Mouse (Mus musculus) hindbrain, embryonic 11.5 days (tissue): Measurements from ENCODE around the gene Panx3. TPM values are rescaled to one million over a fixed set of nuclear protein-coding genes. Genes with fewer than 3 reads are reported as not detected.

ENCODE experiments used
- ATAC-seq: fragments of 200-750 bp; cut with Nextera tagmentation; 2 replicates; pipeline ENCODE4 v1.8.0; 2017; ENCODE audit warnings: mild to moderate bottlenecking, moderate TSS enrichment, moderate library complexity; ENCODE audit not compliant: low FRiP score
- DNase-seq: peaks from one replicate; pipeline ENCODE4 v3.0.0-alpha.2; 2015; ENCODE audit warnings: low spot score
- H3K27ac ChIP-seq: fragments of 300-500 bp; sonication (generic); 2 replicates; pipeline ENCODE4 v1.5.1; 2014; ENCODE audit warnings: mild to moderate bottlenecking, low read depth, low read length
- H3K27me3 ChIP-seq: fragments of 300-500 bp; sonication (generic); 2 replicates; pipeline ENCODE4 v1.6.1; 2014; ENCODE audit warnings: mild to moderate bottlenecking, low read length, moderate library complexity, mixed read lengths; ENCODE audit not compliant: control insufficient read depth, insufficient read depth
- H3K36me3 ChIP-seq: fragments of 300-500 bp; sonication (generic); 2 replicates; pipeline ENCODE4 v1.6.1; 2014; ENCODE audit warnings: mild to moderate bottlenecking, low read length, moderate library complexity, mixed read lengths; ENCODE audit not compliant: control insufficient read depth, insufficient read depth
- H3K4me1 ChIP-seq: fragments of 300-500 bp; sonication (generic); replicated peaks from 2 replicates; pipeline ENCODE4 v1.6.1; 2014; ENCODE audit warnings: low read length, mixed read lengths; ENCODE audit not compliant: control insufficient read depth, insufficient read depth
- H3K4me2 ChIP-seq: fragments of 300-500 bp; sonication (generic); replicated peaks from 2 replicates; pipeline ENCODE4 v1.6.1; 2014; ENCODE audit warnings: mild to moderate bottlenecking, low read depth, low read length
- H3K4me3 ChIP-seq: fragments of 300-500 bp; sonication (generic); 2 replicates; pipeline ENCODE4 v1.5.1; 2014; ENCODE audit warnings: low read depth, low read length
- H3K9ac ChIP-seq: fragments of 300-500 bp; sonication (generic); 2 replicates; pipeline ENCODE4 v1.6.1; 2014; ENCODE audit warnings: low read depth, low read length
- H3K9me3 ChIP-seq: fragments of 300-500 bp; sonication (generic); 2 replicates; pipeline ENCODE4 v1.6.1; 2016; ENCODE audit warnings: low read length; ENCODE audit not compliant: control insufficient read depth
- WGBS: fragments of 180-500 bp; shearing (Covaris S2); extraction: QIAGEN DNeasy Blood & Tissue Kit; methylation state at CpG from one replicate; pipeline ENCODE4 v1.1.7; 2014; 5-methylcytosine and 5-hydroxymethylcytosine counted together
- polyA plus RNA-seq: library from polyadenylated mRNA; unstranded; fragments of >200 nt; fragmentation: Nextera tagmentation; extraction: Ambion mirVana; gene quantifications from 2 replicates; pipeline ENCODE4 v1.2.1, GENCODE M21; 2014

Gene Panx3
- polyA plus RNA-seq, 1 experiment from 2014 or later: 0.28 TPM

- Histone ChIP-seq H3K4me2 (no peak overlapping the region), H3K9me3 (no peaks in the 10 kb centered on the region), H3K27ac (no peak overlapping the region), H3K9ac (no peak overlapping the region), H3K4me1 (no peaks in the 10 kb centered on the region), H3K4me3 (no peak overlapping the region), H3K36me3 (no peaks in the 10 kb centered on the region), H3K27me3 (no peaks in the 10 kb centered on the region)
- DNase-seq (no peak), ATAC-seq (no peak)
- 84% methylated on average over 7 of the region's 7 CpGs for WGBS
These were observed 3.0 kb downstream of the Panx3 start for GRCm38 (mm10) chr9:37666045-37666444.

GRCm38 (mm10) chr9:37664604-37665003 is 4.4 kb downstream of the Panx3 start:
- 86% methylated on average over 2 of the region's 2 CpGs for WGBS
- no peak overlapping the region for H3K27ac ChIP-seq

GRCm38 (mm10) chr9:37663210-37663609 is 5.8 kb downstream of the Panx3 start:
- H3K4me2 ChIP-seq: no peak overlapping the region
- H3K9ac ChIP-seq: no peak overlapping the region
- no peaks in the 10 kb centered on the region for H3K27me3 ChIP-seq
- no peaks in the 10 kb centered on the region for H3K9me3 ChIP-seq
- no peaks in the 10 kb centered on the region for H3K36me3 ChIP-seq
- H3K27ac ChIP-seq: no peak overlapping the region
- no peak overlapping the region for H3K4me3 ChIP-seq
- DNase-seq (no peak), ATAC-seq (no peak)
- H3K4me1 ChIP-seq: no peaks in the 10 kb centered on the region
- 83% methylated on average over 1 of the region's 1 CpGs for WGBS

More at GRCm38 (mm10) chr9:37664604-37665003, 4.4 kb downstream of the Panx3 start:
- Histone ChIP-seq H3K9ac (no peak overlapping the region), H3K4me3 (no peak overlapping the region), H3K4me2 (no peak overlapping the region), H3K27me3 (no peaks in the 10 kb centered on the region), H3K9me3 (no peaks in the 10 kb centered on the region), H3K4me1 (no peaks in the 10 kb centered on the region), H3K36me3 (no peaks in the 10 kb centered on the region)
- no peak for DNase-seq
- no peak for ATAC-seq

GRCm38 (mm10) chr9:37659413-37659812 is 9.6 kb downstream of the Panx3 start:
- H3K27ac ChIP-seq: no peak overlapping the region
- no peak overlapping the region for H3K4me3 ChIP-seq
- WGBS: 89% methylated on average over 6 of the region's 6 CpGs
- no peaks in the 10 kb centered on the region for H3K36me3 ChIP-seq
- no peak overlapping the region for H3K9ac ChIP-seq
- no peaks in the 10 kb centered on the region for H3K4me1 ChIP-seq
- ATAC-seq (no peak), DNase-seq (no peak)
- no peaks in the 10 kb centered on the region for H3K9me3 ChIP-seq
- no peaks in the 10 kb centered on the region for H3K27me3 ChIP-seq
- H3K4me2 ChIP-seq: no peak overlapping the region

GRCm38 (mm10) chr9:37656931-37657481 is 12.0 kb downstream of the Panx3 start, which contains the start of gene Tbrg1:
Gene Tbrg1 (minus strand): TSS chr9:37657312.
- peaks cover 11% of the 10 kb centered on the region; the same call in 1 of the 2 replicates for H3K36me3 ChIP-seq
- ATAC-seq (peak; percentile 91), DNase-seq (peak; percentile 89)
- H3K4me3 ChIP-seq: peak within 1 kb of the TSS; percentile 75
- peak within 1 kb of the TSS; percentile 62 for H3K27ac ChIP-seq
- H3K9me3 ChIP-seq: no peaks in the 10 kb centered on the region
- peak within 1 kb of the TSS; percentile 85 for H3K9ac ChIP-seq
- WGBS: under 1% methylated on average over 36 of the region's 36 CpGs
- H3K27me3 ChIP-seq: no peaks in the 10 kb centered on the region
- peak within 1 kb of the TSS; percentile 68 for H3K4me2 ChIP-seq
- H3K4me1 ChIP-seq: no peaks in the 10 kb centered on the region

GRCm38 (mm10) chr9:37656439-37656881 is 12.6 kb downstream of the Panx3 start:
- Histone ChIP-seq H3K36me3 (peaks cover 13% of the 10 kb centered on the region; the same call in 1 of the 2 replicates), H3K4me2 (peak overlapping the region; percentile 68), H3K27me3 (no peaks in the 10 kb centered on the region), H3K9ac (peak overlapping the region; percentile 85), H3K4me3 (peak overlapping the region; percentile 75), H3K27ac (peak overlapping the region; percentile 62; the same call in 1 of the 2 replicates), H3K9me3 (no peaks in the 10 kb centered on the region), H3K4me1 (no peaks in the 10 kb centered on the region)
- no peak for DNase-seq
- ATAC-seq: 0 out of 2 replicates have a peak, but pooled peaks have one; percentile 13
- 3% methylated on average over 10 of the region's 10 CpGs for WGBS

- no peak overlapping the region for H3K27ac ChIP-seq
- H3K27me3 ChIP-seq: no peaks in the 10 kb centered on the region
- H3K4me2 ChIP-seq: peak overlapping the region; percentile 68
- H3K9me3 ChIP-seq: no peaks in the 10 kb centered on the region
- H3K4me3 ChIP-seq: peak overlapping the region; percentile 75
- H3K36me3 ChIP-seq: peaks cover 13% of the 10 kb centered on the region; the same call in 1 of the 2 replicates
- no peaks in the 10 kb centered on the region for H3K4me1 ChIP-seq
- 73% methylated on average over 8 of the region's 8 CpGs for WGBS
- 0 out of 2 replicates have a peak, but pooled peaks have one; percentile 7 for ATAC-seq
- no peak for DNase-seq
- no peak overlapping the region; the same call in 1 of the 2 replicates for H3K9ac ChIP-seq
These were observed 13.1 kb downstream of the Panx3 start for GRCm38 (mm10) chr9:37655961-37656360.

- Histone ChIP-seq H3K4me2 (no peak overlapping the region), H3K27ac (no peak overlapping the region), H3K9me3 (no peaks in the 10 kb centered on the region), H3K9ac (no peak overlapping the region), H3K4me1 (no peaks in the 10 kb centered on the region), H3K4me3 (no peak overlapping the region), H3K36me3 (peaks cover 17% of the 10 kb centered on the region), H3K27me3 (no peaks in the 10 kb centered on the region)
- no peak for DNase-seq
- no peak for ATAC-seq
- 90% methylated on average over 5 of the region's 5 CpGs for WGBS
These were observed 15.2 kb downstream of the Panx3 start for GRCm38 (mm10) chr9:37653836-37654235.

- WGBS: 94% methylated on average over 5 of the region's 5 CpGs
- DNase-seq: no peak
- ATAC-seq: no peak
- peaks cover 18% of the 10 kb centered on the region for H3K36me3 ChIP-seq
- H3K9ac ChIP-seq: no peak overlapping the region
- H3K4me3 ChIP-seq: no peak overlapping the region
- H3K4me1 ChIP-seq: no peaks in the 10 kb centered on the region
- H3K27ac ChIP-seq: no peak overlapping the region
- no peak overlapping the region for H3K4me2 ChIP-seq
- no peaks in the 10 kb centered on the region for H3K27me3 ChIP-seq
- no peaks in the 10 kb centered on the region for H3K9me3 ChIP-seq
These were observed 18.4 kb downstream of the Panx3 start for GRCm38 (mm10) chr9:37650639-37651038.
